In the genomic region with DNA sequence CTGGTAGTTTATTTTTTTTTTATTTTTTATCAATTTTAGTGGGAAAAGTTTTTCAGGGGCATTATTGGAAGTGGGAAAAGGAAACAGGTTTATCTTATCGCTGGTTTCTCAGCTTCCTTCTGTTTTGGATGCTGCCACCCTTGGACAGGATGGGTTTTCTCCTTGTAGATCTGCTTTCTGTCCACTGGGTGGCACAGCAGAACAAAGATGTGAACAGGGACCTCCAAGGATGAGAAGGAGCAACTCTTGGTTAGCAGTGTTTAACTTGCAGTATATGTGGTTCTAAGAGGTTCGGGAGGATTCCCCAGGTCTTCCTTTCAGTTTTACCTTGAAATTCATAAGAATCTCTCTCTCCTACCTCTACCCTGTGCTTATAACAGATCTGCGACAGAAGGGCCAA, we compare ENCODE assay signal across 9 mouse cellular contexts.
DNase-seq lines count a peak whose midpoint lies in the region; ATAC-seq and TF ChIP-seq lines count a peak whose summit lies in the region.
"Had no signal": no experiment of that assay in that cellular context is flagged by ENCODE, and none has a peak within 500 bp of the region (broad histone marks: within the 10 kb centered on the region; RNA-seq: fewer than 3 reads in every experiment).

No protein-coding gene starts in this region.

- H3K36me3 ChIP-seq in intestine, postnatal 0 days (ENCODE audit: control insufficient read depth, insufficient read depth): no peaks in the 10 kb centered on the region
- no peaks in the 10 kb centered on the region for H3K36me3 ChIP-seq in midbrain, embryonic 15.5 days (replicated peaks)
- H3K36me3 ChIP-seq in heart, embryonic 10.5 days: no peaks in the 10 kb centered on the region
- H3K36me3 ChIP-seq: embryonic facial prominence, embryonic 12.5 days had no signal

- H3K9me3 ChIP-seq in intestine, postnatal 0 days (ENCODE audit: control insufficient read depth): no peaks in the 10 kb centered on the region
- no peaks in the 10 kb centered on the region for H3K9me3 ChIP-seq in midbrain, embryonic 15.5 days
- H3K9me3 ChIP-seq in heart, embryonic 10.5 days: no peaks in the 10 kb centered on the region
- H3K9me3 ChIP-seq: embryonic facial prominence, embryonic 12.5 days had no signal

- H3K27ac ChIP-seq in layer of hippocampus, adult 2 months: no peak overlapping the region
- H3K27ac ChIP-seq in intestine, postnatal 0 days (ENCODE audit: low read depth, low read length): no peak overlapping the region
- no peak overlapping the region for H3K27ac ChIP-seq in midbrain, embryonic 15.5 days
- no peak overlapping the region for H3K27ac ChIP-seq in heart, embryonic 10.5 days
- H3K27ac ChIP-seq: embryonic facial prominence, embryonic 12.5 days had no signal

- 60% methylated on average over 3 of the region's 3 CpGs for WGBS in intestine, postnatal 0 days
- 67% methylated on average over 3 of the region's 3 CpGs for WGBS in midbrain, embryonic 15.5 days
- 60% methylated on average over 3 of the region's 3 CpGs for WGBS in heart, embryonic 10.5 days

- peak; percentile 89 for TF ChIP-seq CTCF in layer of hippocampus, adult 2 months (conservative IDR thresholded peaks at IDR 0.05)
- peak; percentile 83 for TF ChIP-seq CTCF in intestine, postnatal 0 days (IDR thresholded peaks at IDR 0.05; ENCODE audit: low read depth)

- H3K4me3 ChIP-seq in layer of hippocampus, adult 2 months: no peak overlapping the region
- H3K4me3 ChIP-seq in intestine, postnatal 0 days (ENCODE audit: low read depth, low read length): no peak overlapping the region
- no peak overlapping the region for H3K4me3 ChIP-seq in midbrain, embryonic 15.5 days
- H3K4me3 ChIP-seq in heart, embryonic 10.5 days: no peak overlapping the region
- H3K4me3 ChIP-seq: embryonic facial prominence, embryonic 12.5 days had no signal

- no peaks in the 10 kb centered on the region for H3K4me1 ChIP-seq in intestine, postnatal 0 days (replicated peaks; ENCODE audit: control insufficient read depth, insufficient read depth, low read length)
- H3K4me1 ChIP-seq in midbrain, embryonic 15.5 days: no peaks in the 10 kb centered on the region
- no peaks in the 10 kb centered on the region for H3K4me1 ChIP-seq in heart, embryonic 10.5 days
- H3K4me1 ChIP-seq: embryonic facial prominence, embryonic 12.5 days had no signal

- no peak overlapping the region for H3K9ac ChIP-seq in intestine, postnatal 0 days (ENCODE audit: low read depth, low read length)
- no peak overlapping the region for H3K9ac ChIP-seq in midbrain, embryonic 15.5 days
- H3K9ac ChIP-seq: embryonic facial prominence, embryonic 12.5 days had no signal

- H3K4me2 ChIP-seq in intestine, postnatal 0 days (replicated peaks; ENCODE audit: low read depth): no peak overlapping the region
- H3K4me2 ChIP-seq in midbrain, embryonic 15.5 days: no peak overlapping the region
- H3K4me2 ChIP-seq: embryonic facial prominence, embryonic 12.5 days had no signal

- no peaks in the 10 kb centered on the region for H3K27me3 ChIP-seq in intestine, postnatal 0 days (replicated peaks; ENCODE audit: control insufficient read depth, insufficient read depth, low read length)
- no peaks in the 10 kb centered on the region for H3K27me3 ChIP-seq in midbrain, embryonic 15.5 days (replicated peaks)
- H3K27me3 ChIP-seq in heart, embryonic 10.5 days (ENCODE audit: insufficient read depth, poor library complexity, severe bottlenecking): no peaks in the 10 kb centered on the region
- H3K27me3 ChIP-seq: embryonic facial prominence, embryonic 12.5 days had no signal

- DNase-seq in layer of hippocampus, adult 2 months (ENCODE audit: low spot score in 2 of 2): peak; percentile 36 to 42
- DNase-seq in layer of hippocampus, adult 9-10 months (ENCODE audit: low spot score): no peak
- peak; percentile 47 for DNase-seq in MN1 (ENCODE audit: low spot score)
- peak; percentile 25 to 56 for DNase-seq in cerebellum, postnatal 36 days
- DNase-seq in testis, postnatal 10 days (ENCODE audit: low spot score): no peak
- DNase-seq in heart, embryonic 10.5 days (ENCODE audit: low spot score): no peak

- ATAC-seq in intestine, postnatal 0 days: no peak
- ATAC-seq in midbrain, embryonic 15.5 days (replicated peaks): peak; percentile 74

Comparison
In these comparisons a context has a peak if more than half of its experiments do, and no peak if none do; other contexts are left out.
1. DNase-seq: peak in layer of hippocampus, adult 2 months (2 of 2), MN1 (single experiment) and cerebellum, postnatal 36 days (2 of 2); none in layer of hippocampus, adult 9-10 months (single experiment), testis, postnatal 10 days (single experiment) and heart, embryonic 10.5 days (single experiment).